Mouse (Mus musculus): Measurements from ENCODE around the gene Zfp697.
"Not testable (repeated sequence)": the region's sequence is repeated elsewhere in the genome, so short reads cannot be mapped to it uniquely, and the experiment has no call there.

Gene Zfp697

DNA sequence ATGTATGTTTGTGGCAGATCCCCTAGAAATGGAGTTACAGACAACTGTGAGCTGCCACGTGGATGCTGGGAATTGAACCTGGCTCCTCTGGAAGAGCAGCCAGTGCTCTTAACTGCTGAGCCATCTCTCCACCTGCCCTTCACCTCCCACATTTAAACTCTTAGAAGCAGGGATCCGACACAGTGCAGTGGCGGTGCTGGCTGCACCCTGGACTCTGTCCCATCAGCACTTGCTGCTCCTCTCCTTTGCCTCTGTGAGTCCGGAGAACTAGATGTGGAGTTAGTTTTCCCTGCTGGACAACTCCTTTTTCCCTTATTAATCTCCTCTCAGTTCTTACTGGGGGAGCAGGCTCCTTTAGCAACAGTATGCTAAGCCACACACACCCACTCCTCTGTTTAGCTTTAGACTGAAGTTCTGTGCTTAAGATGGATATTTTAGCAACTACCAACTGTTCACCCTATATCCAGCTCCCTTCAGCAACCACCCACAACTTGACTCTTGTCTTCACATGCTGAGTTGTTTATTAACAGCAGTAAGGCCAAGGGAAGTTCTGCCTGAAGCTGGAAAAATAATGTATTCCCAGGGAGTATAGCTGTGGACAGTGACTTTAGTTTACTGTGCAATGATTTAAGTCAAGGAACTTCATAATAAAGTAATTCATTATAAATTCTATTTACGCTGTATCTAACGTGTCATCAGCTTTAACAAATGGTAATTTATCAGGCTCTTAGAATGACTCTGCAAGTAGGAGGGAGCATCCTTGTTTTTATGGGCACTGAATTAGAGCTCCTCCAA lies 36.9 kb downstream of the Zfp697 start:
- no peak for DNase-seq (ENCODE audit: low read depth, low spot score)

DNA sequence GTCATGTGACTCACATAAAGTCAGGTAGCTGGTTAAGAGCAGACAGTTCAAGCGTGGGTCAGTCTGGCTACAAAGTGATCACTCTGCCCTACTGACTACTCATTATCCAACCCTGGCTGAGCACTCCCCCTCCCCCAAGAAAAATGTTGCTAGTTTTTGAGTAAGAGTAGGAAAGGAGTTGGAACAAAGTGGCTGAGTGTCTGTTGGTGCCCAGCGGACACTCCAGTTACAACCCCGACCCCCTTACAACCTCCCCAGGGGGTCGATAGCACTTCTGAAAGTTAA lies 37.5 kb downstream of the Zfp697 start:
- DNase-seq (ENCODE audit: low read depth, low spot score), result no peak

DNA sequence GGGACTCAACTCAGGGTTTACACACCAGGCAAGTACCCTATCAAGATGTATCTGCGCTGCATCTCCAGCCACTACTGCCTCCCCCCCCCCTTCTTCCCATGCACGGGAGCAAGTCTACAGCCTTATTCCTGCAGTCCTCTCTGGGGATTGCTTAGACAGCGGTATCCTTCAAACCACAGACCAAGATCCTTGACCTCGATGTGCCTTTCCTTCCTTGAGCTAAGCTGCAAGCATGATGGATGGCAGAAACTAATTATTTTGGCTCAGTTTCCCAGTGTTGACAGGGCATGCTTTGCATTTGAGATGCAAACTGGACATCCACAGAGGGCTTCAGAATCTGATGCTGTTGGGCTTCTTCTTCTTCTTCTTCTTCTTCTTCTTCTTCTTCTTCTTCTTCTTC lies 40.7 kb downstream of the Zfp697 start:
- no peak for DNase-seq (ENCODE audit: low read depth, low spot score)

DNA sequence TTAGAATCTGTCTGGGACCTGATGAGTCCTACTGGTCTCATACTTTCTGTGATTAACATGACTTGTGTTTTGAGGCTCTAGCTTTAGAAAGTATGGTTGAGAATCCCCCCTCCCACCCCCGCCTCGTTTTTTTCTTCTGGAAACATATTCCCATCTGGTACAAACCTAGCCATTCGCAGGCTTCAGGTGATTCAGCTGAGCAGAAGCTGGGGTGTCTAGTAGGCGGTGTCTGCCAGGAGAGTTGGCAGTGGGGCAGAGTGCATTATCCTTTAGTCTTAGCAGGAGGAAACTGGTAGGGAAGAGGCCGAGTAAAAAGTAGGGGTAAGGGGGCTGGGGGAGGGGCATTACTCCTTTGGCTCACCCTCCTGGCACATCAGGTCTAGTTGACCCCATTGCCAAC lies 44.5 kb downstream of the Zfp697 start:
- DNase-seq (ENCODE audit: low read depth, low spot score), result no peak

DNA sequence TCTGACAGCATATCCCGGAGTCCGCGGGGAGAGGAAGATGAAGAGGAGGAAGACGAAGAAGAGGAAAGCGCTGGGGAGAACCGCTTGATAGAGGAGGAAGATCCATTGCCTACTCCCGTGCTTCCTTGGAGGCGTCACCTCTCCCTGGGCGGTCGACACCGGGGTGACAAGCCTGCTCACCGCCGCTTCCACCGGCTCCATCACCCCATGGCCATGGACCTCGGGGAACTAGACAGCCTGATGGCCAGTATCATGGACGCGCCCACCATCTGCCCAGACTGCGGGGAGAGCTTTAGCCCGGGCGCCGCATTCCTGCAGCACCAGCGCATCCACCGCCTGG lies 45.0 kb downstream of the Zfp697 start:
- no peak for DNase-seq (ENCODE audit: low read depth, low spot score)

DNA sequence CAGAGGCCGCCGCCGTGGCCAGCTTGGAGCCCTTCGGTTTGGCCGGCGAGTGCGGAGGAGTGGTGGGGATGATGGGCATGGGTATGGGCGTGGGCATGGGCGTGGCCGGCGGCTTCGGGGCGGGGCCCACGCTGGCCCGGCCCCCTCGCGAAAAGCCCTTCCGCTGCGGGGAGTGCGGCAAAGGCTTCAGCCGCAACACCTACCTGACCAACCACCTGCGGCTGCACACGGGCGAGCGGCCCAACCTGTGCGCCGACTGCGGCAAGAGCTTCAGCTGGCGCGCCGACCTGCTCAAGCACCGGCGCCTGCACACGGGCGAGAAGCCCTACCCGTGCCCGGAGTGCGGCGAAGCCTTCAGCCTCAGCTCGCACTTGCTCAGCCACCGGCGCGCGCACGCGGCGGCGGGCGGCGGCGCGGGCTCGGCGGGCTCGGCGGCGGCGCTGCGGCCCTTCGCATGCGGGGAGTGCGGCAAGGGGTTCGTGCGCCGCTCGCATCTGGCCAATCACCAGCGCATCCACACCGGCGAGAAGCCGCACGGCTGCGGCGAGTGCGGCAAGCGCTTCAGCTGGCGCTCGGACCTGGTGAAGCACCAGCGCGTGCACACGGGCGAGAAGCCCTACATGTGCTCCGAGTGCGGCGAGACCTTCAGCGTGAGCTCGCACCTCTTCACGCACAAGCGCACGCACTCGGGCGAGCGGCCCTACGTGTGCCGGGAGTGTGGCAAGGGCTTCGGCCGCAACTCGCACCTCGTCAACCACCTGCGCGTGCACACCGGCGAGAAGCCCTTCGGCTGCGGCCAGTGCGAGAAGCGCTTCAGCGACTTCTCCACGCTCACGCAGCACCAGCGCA lies 45.6 kb downstream of the Zfp697 start:
- peak; percentile 68 for DNase-seq (ENCODE audit: low read depth, low spot score)

DNA sequence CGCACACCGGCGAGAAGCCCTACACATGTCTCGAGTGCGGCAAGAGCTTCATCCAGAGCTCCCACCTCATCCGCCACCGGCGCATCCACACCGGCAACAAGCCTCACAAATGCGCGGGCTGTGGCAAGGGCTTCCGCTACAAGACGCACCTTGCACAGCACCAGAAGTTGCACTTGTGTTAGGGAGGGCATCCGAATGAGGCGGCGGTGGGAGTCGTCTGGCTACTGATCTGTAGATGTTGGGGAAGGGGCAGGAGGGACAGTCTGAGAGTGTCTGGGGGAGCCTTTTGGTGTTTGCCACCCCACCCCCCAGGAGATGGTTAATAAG lies 46.2 kb downstream of the Zfp697 start:
- no peak for DNase-seq (ENCODE audit: low read depth, low spot score)

DNA sequence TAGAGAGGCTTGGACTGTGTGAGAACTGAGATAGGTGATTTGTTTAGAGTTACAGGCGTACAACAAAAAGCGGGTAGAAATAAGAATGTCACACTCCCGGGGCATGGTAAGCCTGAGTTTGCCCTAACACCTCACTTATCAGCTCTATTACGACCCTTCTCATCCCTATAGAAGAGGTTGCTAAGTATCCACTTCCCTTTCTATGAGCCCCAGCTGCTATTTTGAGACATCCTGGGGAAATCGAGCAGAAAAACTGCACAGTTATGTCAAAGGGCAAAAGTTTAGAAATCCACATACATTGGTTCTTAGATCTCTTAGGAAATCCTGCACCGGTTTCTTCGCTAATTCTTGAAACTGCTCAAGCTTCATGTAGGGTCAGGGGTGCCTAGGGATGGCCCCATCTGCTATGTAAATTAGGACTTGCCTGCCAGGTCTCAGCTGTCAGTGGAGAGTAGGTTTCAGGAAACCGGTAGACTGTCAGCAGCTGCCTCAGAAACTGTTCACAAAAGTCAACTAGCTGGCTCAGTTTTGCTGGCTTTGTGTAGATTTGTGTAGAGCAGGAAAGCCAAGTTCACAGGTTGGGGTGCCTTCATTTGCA lies 46.8 kb downstream of the Zfp697 start:
- no peak for DNase-seq (ENCODE audit: low read depth, low spot score)

DNA sequence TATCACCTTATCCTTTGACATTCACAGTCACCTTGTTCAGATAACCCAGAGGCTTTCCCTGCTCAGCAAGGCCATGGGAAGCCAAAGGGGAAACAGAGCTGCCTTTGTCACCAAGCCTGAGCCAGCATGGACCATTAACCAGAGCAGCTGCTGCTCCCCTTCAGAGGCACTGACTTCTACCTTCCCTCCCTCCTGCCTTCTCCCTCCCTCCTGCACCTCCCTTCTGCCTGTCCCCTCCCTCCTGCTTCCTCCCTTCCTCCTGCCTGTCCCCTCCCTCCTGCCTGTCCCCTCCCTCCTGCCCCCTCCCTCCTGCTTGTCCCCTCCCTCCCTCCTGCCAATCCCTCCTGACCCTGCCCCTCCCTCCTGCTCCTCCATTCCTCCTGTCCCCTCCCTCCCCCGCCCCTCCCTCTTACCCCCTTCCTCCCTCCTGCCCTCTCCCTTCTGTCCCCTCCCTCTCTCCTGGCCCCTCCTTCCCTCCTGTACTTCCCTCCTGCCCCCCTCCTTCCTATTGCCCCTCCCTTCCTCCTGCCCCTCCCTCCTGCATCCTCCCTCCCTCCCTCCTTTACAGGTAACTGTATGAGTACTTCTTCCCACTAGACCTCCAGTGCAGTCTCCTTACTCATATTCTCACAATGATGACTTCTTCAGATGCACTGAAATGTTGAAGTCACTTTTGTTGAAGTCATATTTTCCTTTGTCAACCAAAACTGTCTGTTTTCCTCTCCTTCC lies 52.0 kb downstream of the Zfp697 start:
- DNase-seq (ENCODE audit: low read depth, low spot score), result no peak

DNA sequence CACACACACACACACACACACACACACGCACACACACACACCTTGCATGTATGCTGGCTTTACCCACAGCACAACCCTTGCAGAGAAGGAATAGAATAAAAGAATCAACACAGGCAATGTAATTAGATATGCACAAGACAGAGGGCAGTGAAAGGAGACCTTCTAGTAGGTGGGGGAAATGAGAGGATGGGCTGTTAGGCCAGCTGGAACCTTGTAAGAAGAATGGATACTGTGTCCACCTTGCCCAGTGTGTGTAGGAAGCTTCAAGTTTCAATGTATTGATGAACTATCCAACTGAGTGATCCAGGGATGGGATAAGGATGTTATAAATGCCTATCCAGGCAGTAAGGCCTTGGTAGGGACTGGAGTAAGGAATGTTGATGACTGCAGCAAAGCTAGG lies 52.8 kb downstream of the Zfp697 start:
- DNase-seq (ENCODE audit: low read depth, low spot score), result no peak

DNA sequence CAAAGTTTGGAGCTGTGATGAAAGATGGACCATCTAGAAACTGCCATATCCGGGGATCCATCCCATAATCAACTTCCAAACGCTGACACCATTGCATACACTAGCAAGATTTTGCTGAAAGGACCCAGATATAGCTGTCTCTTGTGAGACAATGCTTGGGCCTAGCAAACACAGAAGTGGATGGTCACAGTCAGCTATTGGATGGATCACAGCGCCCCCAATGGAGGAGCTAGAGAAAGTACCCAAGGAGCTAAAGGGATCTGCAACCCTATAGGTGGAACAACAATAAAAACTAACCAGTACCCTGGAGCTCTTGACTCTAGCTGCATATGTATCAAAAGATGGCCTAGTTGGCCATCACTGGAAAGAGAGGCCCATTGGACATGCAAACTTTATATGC lies 60.0 kb downstream of the Zfp697 start:
- DNase-seq (ENCODE audit: low read depth, low spot score), result not testable (repeated sequence)

DNA sequence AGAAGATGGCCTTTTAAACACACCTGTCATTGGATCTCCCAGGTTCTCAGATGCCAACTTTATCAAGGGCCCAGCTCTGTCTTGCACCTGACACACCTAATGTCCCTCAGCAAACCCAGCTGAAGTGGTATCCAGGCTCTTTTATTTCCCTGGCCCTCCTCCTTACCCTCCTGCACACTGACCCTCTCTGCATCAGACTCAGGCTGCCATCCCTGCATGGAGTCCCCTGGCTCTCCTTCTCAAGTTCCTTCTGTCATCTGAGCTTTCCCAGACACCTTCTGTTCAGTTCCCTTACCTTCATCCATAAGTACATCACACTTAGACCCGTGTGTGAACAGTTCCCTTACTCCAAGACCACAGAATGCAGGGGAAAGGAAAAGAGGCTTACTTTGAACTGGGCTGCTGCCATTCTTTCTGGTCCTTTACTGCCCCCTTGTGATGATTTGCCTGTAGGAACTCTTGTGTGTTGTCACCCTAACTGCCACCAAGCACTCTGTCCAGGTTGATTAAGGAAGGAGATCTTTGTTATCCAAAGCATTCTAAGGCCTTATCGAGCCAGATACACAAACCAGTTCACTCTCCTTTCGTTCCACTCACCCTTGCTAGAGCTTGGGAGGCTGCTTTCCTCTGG lies 61.0 kb downstream of the Zfp697 start:
- peak; percentile 11 for DNase-seq (ENCODE audit: low read depth, low spot score)

DNA sequence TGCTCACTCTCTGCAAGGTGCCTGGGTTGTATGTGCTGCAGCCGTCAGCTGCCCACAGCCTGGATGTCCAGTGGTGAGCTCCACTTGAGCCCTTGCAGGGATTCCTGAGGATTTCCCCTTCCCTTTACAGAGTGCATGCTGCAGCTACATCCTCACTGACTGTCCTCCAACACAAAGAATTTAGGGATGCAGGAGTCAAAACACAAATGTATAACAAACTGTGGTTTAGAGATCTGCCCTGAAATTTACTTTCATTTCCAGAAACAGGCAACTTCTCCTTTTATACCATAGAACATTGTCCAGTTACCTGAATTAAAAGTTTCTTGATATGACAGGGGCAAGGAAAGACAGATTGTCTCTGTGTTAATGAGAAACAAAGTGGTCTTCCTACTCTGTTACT lies 61.7 kb downstream of the Zfp697 start:
- DNase-seq (ENCODE audit: low read depth, low spot score), result not testable (repeated sequence)

DNA sequence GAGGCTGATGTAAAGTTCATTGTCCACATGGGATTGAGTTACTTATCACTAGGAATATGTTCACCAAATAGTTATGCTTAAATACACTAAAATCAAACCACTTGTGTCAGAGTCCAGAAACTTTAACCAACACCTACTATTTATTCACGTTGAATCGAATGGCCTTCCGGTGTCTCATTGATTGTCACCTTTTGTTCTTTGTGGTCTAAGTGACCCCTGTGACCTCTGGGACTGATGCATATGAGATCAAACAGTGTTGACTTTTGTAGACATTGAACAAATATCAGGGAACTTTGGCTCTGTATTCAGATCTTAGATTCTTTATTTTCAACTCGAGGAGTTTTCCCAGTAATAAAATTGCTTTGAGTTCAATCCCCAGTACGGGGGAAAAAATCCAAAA lies 71.5 kb downstream of the Zfp697 start:
- DNase-seq (ENCODE audit: low read depth, low spot score), result not testable (repeated sequence)

DNA sequence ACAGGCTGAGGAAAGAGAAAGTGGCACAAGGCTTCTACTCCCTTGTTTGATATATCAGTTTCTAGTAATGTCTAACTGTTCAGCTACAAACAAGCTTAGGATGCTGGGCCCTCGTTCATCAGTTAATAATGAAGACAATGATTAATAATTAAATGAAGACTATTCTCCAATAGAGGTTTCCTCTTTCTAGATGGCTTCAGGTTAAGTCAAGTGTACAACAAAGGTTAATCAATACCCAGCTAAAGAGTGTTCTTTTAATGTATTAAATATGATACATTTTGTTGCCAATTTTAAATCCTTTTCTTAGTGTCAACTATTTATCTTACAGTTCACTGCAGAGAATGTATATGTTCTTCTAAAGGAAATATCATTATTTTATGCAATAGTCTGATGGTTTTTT lies 74.8 kb downstream of the Zfp697 start, which contains the start of gene Gm4450:
Gene Gm4450 (minus strand): TSS at position 101 of the 400 bp plus-strand sequence.
- not testable (repeated sequence) for DNase-seq (ENCODE audit: low read depth, low spot score)

DNA sequence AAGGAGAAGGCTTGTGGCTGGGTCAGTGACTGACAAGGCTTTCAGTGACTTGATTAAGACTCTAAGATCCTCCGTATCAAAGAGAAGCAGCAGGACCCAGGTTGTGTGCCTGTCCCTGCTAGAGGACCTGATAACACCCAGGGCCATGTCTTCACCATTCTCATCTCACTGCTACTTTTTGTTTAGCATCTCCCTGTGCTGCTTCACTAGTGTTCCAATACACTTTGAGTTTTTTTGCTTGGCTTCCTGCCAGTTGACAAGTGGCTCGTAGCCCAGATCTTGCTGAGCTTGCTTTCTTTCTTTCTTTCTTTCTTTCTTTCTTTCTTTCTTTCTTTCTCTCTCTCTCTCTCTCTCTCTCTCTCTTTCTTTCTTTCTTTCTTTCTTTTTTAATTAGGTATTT lies 87.1 kb downstream of the Zfp697 start:
- not testable (repeated sequence) for DNase-seq (ENCODE audit: low read depth, low spot score)

DNA sequence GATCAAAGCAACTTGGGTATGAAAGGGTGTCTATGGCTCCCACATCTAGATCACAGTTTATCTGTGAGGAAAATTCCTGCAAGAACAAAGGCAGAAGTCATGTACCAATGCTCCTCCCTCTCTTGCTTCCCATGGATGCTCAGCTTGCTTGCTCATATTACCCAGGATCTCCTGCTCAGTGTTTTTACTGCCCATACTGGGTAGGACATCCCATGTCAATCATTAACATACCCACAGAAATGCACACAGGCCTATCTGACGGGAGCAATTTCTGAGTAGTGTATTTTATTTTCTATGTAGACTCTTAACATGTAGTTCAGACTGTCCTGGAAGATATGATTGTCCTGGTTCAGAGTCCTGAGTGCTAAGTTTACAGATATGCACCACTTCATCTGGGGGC lies 88.8 kb downstream of the Zfp697 start:
- DNase-seq (ENCODE audit: low read depth, low spot score), result not testable (repeated sequence)

DNA sequence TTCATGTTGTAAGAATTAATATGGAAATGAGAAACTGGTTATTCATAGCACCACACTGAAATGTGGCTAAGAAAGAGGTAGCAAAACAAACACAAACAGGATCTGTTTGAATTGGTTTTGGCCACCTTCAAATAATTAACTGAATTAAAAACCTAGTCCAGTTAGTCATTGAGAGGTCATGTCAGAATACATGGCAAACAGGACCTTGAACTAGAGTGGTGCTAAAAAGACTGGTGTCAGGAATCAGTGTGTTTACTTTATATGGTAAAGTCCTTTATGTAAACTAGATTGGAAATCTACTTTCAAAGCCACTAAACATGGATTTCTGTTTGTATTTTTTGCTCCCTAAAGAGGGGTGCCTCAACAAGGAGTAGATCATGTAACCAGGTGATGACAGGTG lies 89.2 kb downstream of the Zfp697 start:
- not testable (repeated sequence) for DNase-seq (ENCODE audit: low read depth, low spot score)

DNA sequence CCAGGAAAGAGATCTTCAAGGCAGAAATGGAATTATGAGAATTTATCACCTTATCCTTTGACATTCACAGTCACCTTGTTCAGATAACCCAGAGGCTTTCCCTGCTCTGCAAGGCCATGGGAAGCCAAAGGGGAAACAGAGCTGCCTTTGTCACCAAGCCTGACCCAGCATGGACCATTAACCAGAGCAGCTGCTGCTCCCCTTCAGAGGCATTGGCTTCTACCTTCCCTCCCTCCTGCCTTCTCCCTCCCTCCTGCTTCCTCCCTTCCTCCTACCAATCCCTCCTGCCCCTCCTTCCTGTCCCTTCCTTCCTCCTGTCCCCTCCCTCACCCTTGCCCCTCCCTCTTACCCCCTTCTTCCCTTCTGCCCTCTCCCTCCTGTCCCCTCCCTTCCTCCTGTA lies 111.9 kb downstream of the Zfp697 start:
- DNase-seq (ENCODE audit: low read depth, low spot score), result not testable (repeated sequence)

DNA sequence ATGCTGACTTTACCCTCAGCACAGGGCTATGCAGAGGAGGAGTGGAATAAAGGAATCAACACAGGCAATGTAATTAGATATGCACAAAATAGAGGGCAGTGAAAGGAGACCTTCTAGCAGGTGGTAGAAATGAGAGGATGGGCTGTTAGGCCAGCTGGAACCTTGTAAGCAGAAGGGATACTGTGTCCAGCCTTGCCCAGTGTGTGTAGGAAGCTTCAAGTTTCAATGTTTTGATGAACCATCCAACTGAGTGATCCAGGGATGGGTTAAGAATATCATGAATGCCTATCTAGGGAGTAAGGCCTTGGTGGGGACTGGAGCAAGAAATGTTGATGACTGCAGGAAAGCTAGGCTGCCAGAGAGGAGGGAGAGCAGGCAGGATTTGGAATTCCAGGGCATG lies 112.8 kb downstream of the Zfp697 start:
- DNase-seq (ENCODE audit: low read depth, low spot score), result not testable (repeated sequence)

DNA sequence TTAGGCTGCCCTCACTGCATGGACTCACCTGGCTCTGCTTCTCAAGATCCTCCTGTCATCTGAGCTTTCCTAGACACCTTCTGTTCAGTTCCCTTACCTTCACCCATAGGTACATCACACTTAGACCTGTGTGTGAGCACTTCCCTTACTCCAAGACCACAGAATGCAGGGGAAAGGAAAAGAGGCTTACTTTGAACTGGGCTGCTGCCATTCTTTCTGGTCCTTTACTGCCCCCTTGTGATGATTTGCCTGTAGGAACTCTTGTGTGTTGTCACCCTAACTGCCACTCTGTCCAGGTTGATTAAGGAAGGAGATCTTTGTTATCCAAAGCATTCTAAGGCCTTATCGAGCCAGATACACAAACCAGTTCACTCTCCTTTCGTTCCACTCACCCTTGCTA lies 114.5 kb downstream of the Zfp697 start:
- DNase-seq (ENCODE audit: low read depth, low spot score), result not testable (repeated sequence)

DNA sequence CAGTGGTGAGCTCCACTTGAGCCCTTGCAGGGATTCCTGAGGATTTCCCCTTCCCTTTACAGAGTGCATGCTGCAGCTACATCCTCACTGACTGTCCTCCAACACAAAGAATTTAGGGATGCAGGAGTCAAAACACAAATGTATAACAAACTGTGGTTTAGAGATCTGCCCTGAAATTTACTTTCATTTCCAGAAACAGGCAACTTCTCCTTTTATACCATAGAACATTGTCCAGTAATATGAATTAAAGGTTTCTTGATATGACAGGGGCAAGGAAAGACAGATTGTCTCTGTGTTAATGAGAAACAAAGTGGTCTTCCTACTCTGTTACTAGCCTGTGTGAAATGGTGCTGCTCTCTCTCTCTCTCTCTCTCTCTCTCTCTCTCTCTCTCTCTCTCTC lies 115.1 kb downstream of the Zfp697 start:
- DNase-seq (ENCODE audit: low read depth, low spot score), result not testable (repeated sequence)

Data from CD4-positive helper T cell, adult 2 months (primary cell).